Mouse (Mus musculus) hindbrain, embryonic 10.5 days (tissue): ENCODE results near the gene Gm35134. TPM values are rescaled to one million over a fixed set of nuclear protein-coding genes. Genes with fewer than 3 reads are reported as not detected.
"Not testable (repeated sequence)": the region's sequence is repeated elsewhere in the genome, so short reads cannot be mapped to it uniquely, and the experiment has no call there.

Experiments used
- DNase-seq: peaks from one replicate; pipeline ENCODE4 v3.0.0-alpha.2; 2017; ENCODE audit warnings: low spot score
- H3K27ac ChIP-seq: fragments of 300-500 bp; sonication (generic); 2 replicates; pipeline ENCODE4 v1.5.1; 2016; ENCODE audit warnings: mild to moderate bottlenecking, moderate library complexity
- H3K27me3 ChIP-seq: fragments of 300-500 bp; sonication (generic); 2 replicates; pipeline ENCODE4 v1.6.1; 2016; ENCODE audit warnings: mild to moderate bottlenecking; ENCODE audit not compliant: poor library complexity, insufficient read depth, severe bottlenecking
- H3K36me3 ChIP-seq: fragments of 300-500 bp; sonication (generic); 2 replicates; pipeline ENCODE4 v1.6.1; 2016; ENCODE audit warnings: mild to moderate bottlenecking, moderate library complexity
- H3K4me1 ChIP-seq: fragments of 300-500 bp; sonication (generic); replicated peaks from 2 replicates; pipeline ENCODE4 v1.6.1; 2016; ENCODE audit warnings: mild to moderate bottlenecking
- H3K4me3 ChIP-seq: fragments of 300-500 bp; sonication (generic); 2 replicates; pipeline ENCODE4 v1.5.1; 2016; ENCODE audit warnings: mild to moderate bottlenecking, moderate library complexity
- H3K9me3 ChIP-seq: fragments of 300-500 bp; sonication (generic); 2 replicates; pipeline ENCODE4 v1.6.1; 2016; ENCODE audit warnings: mild to moderate bottlenecking, moderate library complexity
- WGBS: fragments of 180-500 bp; shearing (Covaris S2); methylation state at CpG from one replicate; pipeline ENCODE4 v1.1.7; 2016; 5-methylcytosine and 5-hydroxymethylcytosine counted together
- polyA plus RNA-seq: library from polyadenylated mRNA; unstranded; fragments of >200 nt; fragmentation: Nextera tagmentation; extraction: Ambion mirVana; gene quantifications from 2 replicates; pipeline ENCODE4 v1.2.1, GENCODE M21; 2016

Gm35134 gene
- polyA plus RNA-seq, result not detected in 2 replicates

DNA sequence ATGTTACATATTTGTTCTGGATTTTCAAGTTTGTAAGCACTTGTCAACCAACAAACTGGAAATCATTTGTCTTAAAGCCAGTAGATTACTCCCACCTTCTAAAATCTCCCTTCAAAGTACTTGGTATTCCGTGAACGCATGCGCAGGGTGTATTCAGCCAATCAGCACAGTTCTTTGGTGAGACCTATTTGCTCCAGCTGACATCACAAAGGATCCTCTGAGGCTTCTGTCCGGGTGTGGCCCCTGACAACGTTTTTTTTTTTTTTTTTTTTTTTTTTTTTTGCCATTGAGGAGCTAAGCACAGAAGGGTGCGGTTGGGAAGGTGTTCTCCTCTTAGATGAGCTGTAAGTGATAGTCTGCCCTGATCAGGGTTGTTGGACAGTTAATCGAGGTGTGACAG lies at the start of gene Gm35134:
Gm35134 (plus strand) TSS at position 301 of the 400 bp plus-strand sequence.
- not testable (repeated sequence) for H3K27me3 ChIP-seq, DNase-seq, H3K4me3 ChIP-seq, H3K4me1 ChIP-seq, H3K27ac ChIP-seq, H3K36me3 ChIP-seq, H3K9me3 ChIP-seq
- no CpG with 5 or more reads among the region's 7 CpGs for WGBS
